Mouse (Mus musculus) CH12.LX (cell line): ENCODE data around the gene Ugt1a8. TPM values are rescaled to one million over a fixed set of nuclear protein-coding genes. Genes with fewer than 3 reads are reported as not detected.
"Not testable (repeated sequence)": the region's sequence is repeated elsewhere in the genome, so short reads cannot be mapped to it uniquely, and the experiment has no call there.

ENCODE experiments used
- DNase-seq: peaks from one replicate; pipeline ENCODE4 v3.0.0-alpha.2; 2013; ENCODE audit errors: extremely low read depth
- H3K27ac ChIP-seq: 2 replicates; pipeline ENCODE4 v1.5.1; 2012; ENCODE audit warnings: low read depth, mild to moderate bottlenecking, control low read depth, moderate library complexity; ENCODE audit not compliant: insufficient read depth
- H3K27me3 ChIP-seq: replicated peaks from 2 replicates; pipeline ENCODE3; 2012; ENCODE audit warnings: inconsistent platforms
- H3K36me3 ChIP-seq, 2 experiments: replicated peaks in 1 of 2; 2 replicates each; pipeline versions ENCODE3 to v1.6.1; 2012; ENCODE audit warnings: inconsistent platforms in 1 of 2, low read length in 1 of 2, mild to moderate bottlenecking in 1 of 2, mixed read lengths in 1 of 2, moderate library complexity in 1 of 2; ENCODE audit not compliant: control insufficient read depth in 1 of 2, insufficient read depth in 1 of 2
- H3K4me1 ChIP-seq, 2 experiments: 2 replicates each; pipeline ENCODE4 v1.6.1; 2012; ENCODE audit warnings: inconsistent platforms in 1 of 2, moderate library complexity in 1 of 2; ENCODE audit not compliant: insufficient read depth in 2 of 2, control insufficient read depth in 1 of 2
- H3K4me2 ChIP-seq: 2 replicates; pipeline ENCODE4 v1.6.1; 2012; ENCODE audit warnings: low read depth, mild to moderate bottlenecking, control low read depth; ENCODE audit not compliant: poor library complexity, insufficient read depth, severe bottlenecking
- H3K4me3 ChIP-seq, 3 experiments: fragments of 150-350 bp in 1 of 3; sonication (generic) in 1 of 3; replicated peaks in 1 of 3; 2 replicates each; pipeline versions ENCODE3 to v1.5.1; 2011 to 2012; ENCODE audit warnings: low read depth in 2 of 3, low read length in 2 of 3, mild to moderate bottlenecking in 2 of 3, moderate library complexity in 2 of 3, control low read depth in 1 of 3, improper control_type of control experiment in 1 of 3, inconsistent platforms in 1 of 3, mixed read lengths in 1 of 3; ENCODE audit not compliant: poor library complexity in 1 of 3
- H3K79me2 ChIP-seq: replicated peaks from 2 replicates; pipeline ENCODE4 v1.6.1; 2012; ENCODE audit warnings: mild to moderate bottlenecking, moderate library complexity; ENCODE audit not compliant: control insufficient read depth, poor library complexity, insufficient read depth, severe bottlenecking; ENCODE audit errors: extremely low read depth
- H3K9ac ChIP-seq: 2 replicates; pipeline ENCODE4 v1.6.1; 2012; ENCODE audit warnings: low read depth, mild to moderate bottlenecking, control low read depth, moderate library complexity; ENCODE audit not compliant: insufficient read depth
- H3K9me3 ChIP-seq: replicated peaks from 2 replicates; pipeline ENCODE3; 2012; ENCODE audit warnings: low read length, inconsistent platforms, mixed read lengths
- BHLHE40 ChIP-seq: IDR thresholded peaks from 2 replicates; pipeline ENCODE4 v1.6.1; 2011; ENCODE audit warnings: mild to moderate bottlenecking, low read depth, low read length, improper control_type of control experiment
- CTCF ChIP-seq, 2 experiments: IDR thresholded peaks in 1 of 2; conservative IDR thresholded peaks in 1 of 2; 2 replicates each; pipeline ENCODE4 v1.5.1; 2011 to 2012; ENCODE audit warnings: low read depth in 2 of 2, low read length in 2 of 2, improper control_type of control experiment in 1 of 2, inconsistent platforms in 1 of 2, mild to moderate bottlenecking in 1 of 2, moderate library complexity in 1 of 2
- EP300 ChIP-seq: IDR thresholded peaks from 2 replicates; pipeline ENCODE4 v1.6.1; 2011; ENCODE audit warnings: low read length, improper control_type of control experiment
- ETS1 ChIP-seq: conservative IDR thresholded peaks from 2 replicates; pipeline ENCODE4 v1.6.1; 2012; ENCODE audit warnings: low read depth, mild to moderate bottlenecking, inconsistent platforms, low read length, improper control_type of control experiment, moderate library complexity
- HCFC1 ChIP-seq: IDR thresholded peaks from 2 replicates; pipeline ENCODE4 v1.6.1; 2012; ENCODE audit warnings: low read depth, mild to moderate bottlenecking, inconsistent platforms, low read length, improper control_type of control experiment
- JUN ChIP-seq: IDR thresholded peaks from 2 replicates; pipeline ENCODE4 v1.6.1; 2011; ENCODE audit warnings: low read depth, mild to moderate bottlenecking, low read length, improper control_type of control experiment, moderate library complexity; ENCODE audit not compliant: insufficient read depth
- MEF2A ChIP-seq: IDR thresholded peaks from 2 replicates; pipeline ENCODE4 v1.6.1; 2014; ENCODE audit warnings: low read depth, mild to moderate bottlenecking, inconsistent platforms, low read length, improper control_type of control experiment, borderline replicate concordance
- MYC ChIP-seq: IDR thresholded peaks from 2 replicates; pipeline ENCODE4 v1.6.1; 2011; ENCODE audit warnings: low read depth, mild to moderate bottlenecking, improper control_type of control experiment, low read length
- NRF1 ChIP-seq: IDR thresholded peaks from 2 replicates; pipeline ENCODE4 v1.6.1; 2014; ENCODE audit warnings: low read depth, mild to moderate bottlenecking, inconsistent platforms, low read length, improper control_type of control experiment, moderate library complexity
- POLR2A ChIP-seq: IDR thresholded peaks from 2 replicates; pipeline ENCODE4 v1.6.1; 2011; ENCODE audit warnings: low read depth, mild to moderate bottlenecking, improper control_type of control experiment, low read length
- RAD21 ChIP-seq: IDR thresholded peaks from 2 replicates; pipeline ENCODE4 v1.6.1; 2011; ENCODE audit warnings: low read depth, mild to moderate bottlenecking, low read length, improper control_type of control experiment, moderate library complexity
- RCOR1 ChIP-seq: conservative IDR thresholded peaks from 2 replicates; pipeline ENCODE4 v1.6.1; 2012; ENCODE audit warnings: low read depth, mild to moderate bottlenecking, inconsistent platforms, low read length, improper control_type of control experiment
- SMC3 ChIP-seq: IDR thresholded peaks from 2 replicates; pipeline ENCODE4 v1.6.1; 2011; ENCODE audit warnings: low read depth, low read length, improper control_type of control experiment
- TCF12 ChIP-seq: IDR thresholded peaks from 2 replicates; pipeline ENCODE4 v1.6.1; 2014; ENCODE audit warnings: low read depth, mild to moderate bottlenecking, inconsistent platforms, low read length, improper control_type of control experiment
- USF1 ChIP-seq: IDR thresholded peaks from 2 replicates; pipeline ENCODE4 v1.6.1; 2014; ENCODE audit warnings: low read depth, mild to moderate bottlenecking, inconsistent platforms, low read length, improper control_type of control experiment
- USF2 ChIP-seq: conservative IDR thresholded peaks from 2 replicates; pipeline ENCODE4 v1.6.1; 2011; ENCODE audit warnings: low read depth, low read length, improper control_type of control experiment
- ZNF384 ChIP-seq: IDR thresholded peaks from 2 replicates; pipeline ENCODE4 v1.6.1; 2012; ENCODE audit warnings: low read depth, low read length, improper control_type of control experiment, inconsistent platforms
- dilution Hi-C: fragments of 300-500 bp; cut with MboI; formaldehyde crosslinking; loops from 2 replicates; pipeline ENCODE4 v1.14.3; 2020; ENCODE audit warnings: low sequenced_read_pairs; ENCODE audit not compliant: extremely low pct_unique_long_range_greater_than_20kb, extremely low pct_ligation_motif_present
- in situ Hi-C: fragments of 300-500 bp; cut with MboI; formaldehyde crosslinking; loops from 3 replicates; pipeline ENCODE4 v1.14.3; 2019; ENCODE audit warnings: low sequenced_read_pairs, low pct_ligation_motif_present, low pct_unique_long_range_greater_than_20kb, mixed read lengths
- polyA plus RNA-seq: library from polyadenylated mRNA; unstranded; fragments of >175 nt; gene quantifications from 2 replicates; pipeline ENCODE4 v1.2.1, GENCODE M21; 2012; ENCODE audit warnings: low read depth; ENCODE audit not compliant: insufficient read length
- total RNA-seq, 2 experiments: library from RNA; depleted of rRNA; stranded (reverse); fragments of 300-350 nt in 1 of 2; fragments of >200 nt in 1 of 2; gene quantifications; 2 replicates each; pipeline ENCODE4 v1.2.3; 2012 to 2014

Gene Ugt1a8
- total and polyA plus RNA-seq, 3 experiments = not detected

GRCm38 (mm10) chr1:88143966-88144675, 56.5 kb downstream of the Ugt1a8 start:
- H3K4me3 ChIP-seq, H3K9ac ChIP-seq, H3K36me3 ChIP-seq, H3K4me1 ChIP-seq, H3K27me3 ChIP-seq, H3K27ac ChIP-seq, H3K79me2 ChIP-seq, dilution Hi-C loops, H3K4me2 ChIP-seq, in situ Hi-C loops, H3K9me3 ChIP-seq: not testable (repeated sequence)
- TF ChIP-seq SMC3 (peak; percentile 34), RAD21 (peak; percentile 31), CTCF (conservative IDR thresholded peaks at IDR 0.05 in 1 of 2, IDR thresholded peaks at IDR 0.05 in 1 of 2; ENCODE audit: low read depth in 2 of 2, low read length in 2 of 2) (peak; percentile 27 to 53; a peak in 3 of 4 replicates)
- peak; percentile 33 for DNase-seq

GRCm38 (mm10) chr1:88145278-88145677, 57.7 kb downstream of the Ugt1a8 start:
- H3K36me3 ChIP-seq, H3K27me3 ChIP-seq, in situ Hi-C loops, H3K79me2 ChIP-seq, H3K4me3 ChIP-seq, dilution Hi-C loops, H3K4me1 ChIP-seq, H3K9me3 ChIP-seq, H3K27ac ChIP-seq, H3K9ac ChIP-seq, H3K4me2 ChIP-seq: not testable (repeated sequence)
- peak; percentile 20 for DNase-seq
- TF ChIP-seq CTCF (conservative IDR thresholded peaks at IDR 0.05 in 1 of 2, IDR thresholded peaks at IDR 0.05 in 1 of 2; ENCODE audit: low read depth in 2 of 2, low read length in 2 of 2) (peak in 1 of 2 experiments; percentile 44; a peak in 2 of 4 replicates), RAD21 (peak; percentile 9)

GRCm38 (mm10) chr1:88150133-88150532, 62.5 kb downstream of the Ugt1a8 start:
- in situ Hi-C loops, H3K9ac ChIP-seq, H3K36me3 ChIP-seq, H3K4me1 ChIP-seq, H3K9me3 ChIP-seq, H3K27ac ChIP-seq, H3K27me3 ChIP-seq, dilution Hi-C loops, H3K4me3 ChIP-seq, DNase-seq, H3K79me2 ChIP-seq, H3K4me2 ChIP-seq: not testable (repeated sequence)
- TF ChIP-seq SMC3 (peak; percentile 30), CTCF (conservative IDR thresholded peaks at IDR 0.05 in 1 of 2, IDR thresholded peaks at IDR 0.05 in 1 of 2; ENCODE audit: low read depth in 2 of 2, low read length in 2 of 2) (peak in 1 of 2 experiments; percentile 46; a peak in 2 of 4 replicates), RAD21 (peak; percentile 4)

GRCm38 (mm10) chr1:88158430-88158829, 70.8 kb downstream of the Ugt1a8 start:
- Histone ChIP-seq H3K79me2 (no peaks in the 10 kb centered on the region), H3K36me3 (no peaks in the 10 kb centered on the region), H3K9me3 (no peaks in the 10 kb centered on the region), H3K4me2 (no peak overlapping the region), H3K27me3 (no peaks in the 10 kb centered on the region), H3K9ac (no peak overlapping the region), H3K4me3 (no peak overlapping the region), H3K27ac (no peak overlapping the region), H3K4me1 (peaks cover 0 to 3% of the 10 kb centered on the region in 2 experiments; a peak in 1 of 4 replicates)
- in situ Hi-C loops = no loop called here
- dilution Hi-C loops = no loop called here
- DNase-seq = no peak
- TF ChIP-seq MYC (no peak), ZNF384 (no peak), HCFC1 (no peak), BHLHE40 (no peak), RCOR1 (no peak), ETS1 (no peak), EP300 (no peak), USF2 (no peak), POLR2A (no peak), RAD21 (no peak), USF1 (no peak), NRF1 (no peak), MEF2A (no peak), JUN (no peak), TCF12 (no peak)
